30 mouse cellular contexts compared by ENCODE assay signal in the genomic region with DNA sequence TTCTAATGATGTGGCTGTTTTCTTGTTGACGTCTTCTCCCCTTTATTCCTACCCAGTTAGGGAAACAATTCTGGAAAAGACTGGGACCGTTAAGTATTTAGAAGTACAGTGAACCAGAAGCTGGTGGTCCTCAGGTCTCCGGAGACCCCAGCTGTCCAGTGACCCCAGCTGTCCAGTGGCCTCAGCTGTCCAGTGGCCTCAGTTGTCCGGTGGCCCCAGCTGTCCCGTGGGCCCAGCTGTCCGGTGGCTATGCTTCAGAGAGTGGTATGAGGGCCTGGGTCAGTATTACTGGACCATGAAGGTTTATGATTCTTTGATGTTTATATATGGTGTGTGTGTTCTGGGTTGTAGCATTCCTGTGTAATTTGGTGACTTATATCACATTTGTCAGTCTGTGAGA.
"Had no signal": no experiment of that assay in that cellular context is flagged by ENCODE, and none has a peak within 500 bp of the region (broad histone marks: within the 10 kb centered on the region; RNA-seq: fewer than 3 reads in every experiment).

No protein-coding gene starts in this region.

- H3K36me3 ChIP-seq: limb, embryonic 10.5 days; limb, embryonic 12.5 days; limb, embryonic 13.5 days; limb, embryonic 15.5 days; liver, embryonic 12.5 days; liver, embryonic 13.5 days; liver, embryonic 15.5 days; lung, embryonic 15.5 days; midbrain, embryonic 10.5 days; midbrain, embryonic 12.5 days; midbrain, embryonic 13.5 days; neural tube, embryonic 12.5 days had no signal

- H3K4me2 ChIP-seq: limb, embryonic 12.5 days; limb, embryonic 13.5 days; limb, embryonic 15.5 days; liver, embryonic 11.5 days; liver, embryonic 12.5 days; liver, embryonic 13.5 days; liver, embryonic 15.5 days; lung, embryonic 14.5 days; lung, embryonic 15.5 days; midbrain, embryonic 12.5 days; midbrain, embryonic 13.5 days; neural tube, embryonic 12.5 days had no signal

- DNase-seq: left cerebral cortex, postnatal 4 days; liver; liver, embryonic 13.5 days; liver, postnatal 0 days; lung, adult 18-20 months; lung, adult 2 months; lung, embryonic 14.5 days; lung, postnatal 10 days; lung, postnatal 14 days; lung, postnatal 36 days; lung, postnatal 4 days; midbrain, embryonic 14.5 days had no signal

- H3K27ac ChIP-seq: left cerebral cortex, adult 2 months; limb, embryonic 10.5 days; limb, embryonic 12.5 days; limb, embryonic 13.5 days; limb, embryonic 15.5 days; liver, embryonic 12.5 days; liver, embryonic 13.5 days; liver, embryonic 14.5 days; liver, embryonic 15.5 days; lung, embryonic 15.5 days; macrophage; midbrain, embryonic 10.5 days; midbrain, embryonic 12.5 days; midbrain, embryonic 13.5 days; neural tube, embryonic 12.5 days had no signal

- H3K27me3 ChIP-seq: limb, embryonic 12.5 days; limb, embryonic 13.5 days; limb, embryonic 15.5 days; liver, embryonic 12.5 days; liver, embryonic 13.5 days; liver, embryonic 15.5 days; lung, embryonic 15.5 days; megakaryocyte, embryonic 14.5 days; midbrain, embryonic 12.5 days; midbrain, embryonic 13.5 days; neural tube, embryonic 12.5 days had no signal

- ATAC-seq: liver, embryonic 12.5 days; liver, postnatal 0 days; lung, postnatal 0 days; midbrain, embryonic 13.5 days; midbrain, embryonic 16.5 days had no signal

- H3K9ac ChIP-seq: limb, embryonic 12.5 days; limb, embryonic 13.5 days; limb, embryonic 15.5 days; liver, embryonic 12.5 days; liver, embryonic 13.5 days; liver, embryonic 14.5 days; liver, embryonic 15.5 days; liver, postnatal 0 days; lung, embryonic 14.5 days; lung, embryonic 15.5 days; midbrain, embryonic 12.5 days; midbrain, embryonic 13.5 days; neural tube, embryonic 12.5 days had no signal

- H3K9me3 ChIP-seq: limb, embryonic 10.5 days; limb, embryonic 15.5 days; liver, embryonic 15.5 days; neural tube, embryonic 12.5 days had no signal

- H3K4me1 ChIP-seq: limb, embryonic 12.5 days; limb, embryonic 13.5 days; limb, embryonic 15.5 days; liver, embryonic 12.5 days; liver, embryonic 13.5 days; liver, embryonic 15.5 days; lung, embryonic 15.5 days; megakaryocyte, embryonic 14.5 days; midbrain, embryonic 10.5 days; midbrain, embryonic 12.5 days; midbrain, embryonic 13.5 days; neural tube, embryonic 12.5 days had no signal

- H3K4me3 ChIP-seq: left cerebral cortex, adult 2 months; limb, embryonic 10.5 days; limb, embryonic 12.5 days; limb, embryonic 13.5 days; limb, embryonic 15.5 days; liver, embryonic 12.5 days; liver, embryonic 13.5 days; liver, embryonic 15.5 days; lung, embryonic 15.5 days; megakaryocyte, embryonic 14.5 days; midbrain, embryonic 10.5 days; midbrain, embryonic 12.5 days; midbrain, embryonic 13.5 days; neural tube, embryonic 12.5 days had no signal
